Mouse (Mus musculus) T-helper 1 cell (primary cell): ENCODE results near the gene Ect2l.

Source experiments
- in situ Hi-C: fragments of 300-600 bp; cut with MboI, MseI; formaldehyde crosslinking; loops from one replicate; pipeline ENCODE4 v1.15.1; 2025; ENCODE audit warnings: high pct_unique_total_duplicates

Gene Ect2l

DNA sequence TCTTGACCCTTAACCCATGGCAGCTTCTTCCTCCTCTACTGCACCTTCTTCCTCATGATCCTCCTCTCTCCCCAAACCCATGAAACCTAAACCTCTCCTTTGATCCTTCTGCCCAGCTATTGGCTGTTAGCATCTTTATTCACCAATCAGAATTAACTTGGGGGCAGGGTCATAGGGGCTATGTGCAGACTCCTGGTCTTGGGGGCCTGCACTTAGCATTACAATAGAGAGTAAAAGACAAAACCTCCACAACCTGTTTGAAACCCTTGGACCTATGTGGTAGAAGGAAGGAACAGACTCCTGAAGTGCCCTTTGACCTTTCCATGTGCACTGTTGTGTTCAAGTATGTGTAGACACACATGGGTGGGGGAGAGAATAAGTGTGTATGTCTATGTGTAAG lies 120.0 kb downstream of the Ect2l start:
- in situ Hi-C loops: loop anchor here (25.0 kb wide), 1 partner anchor 1072 kb away; no protein-coding TSS in a partner anchor

GRCm38 (mm10) chr10:18082772-18083171 lies 127.9 kb downstream of the Ect2l start:
- in situ Hi-C loops: loop anchor here (25.0 kb wide), 1 partner anchor 1080 kb away; no protein-coding TSS in a partner anchor

DNA sequence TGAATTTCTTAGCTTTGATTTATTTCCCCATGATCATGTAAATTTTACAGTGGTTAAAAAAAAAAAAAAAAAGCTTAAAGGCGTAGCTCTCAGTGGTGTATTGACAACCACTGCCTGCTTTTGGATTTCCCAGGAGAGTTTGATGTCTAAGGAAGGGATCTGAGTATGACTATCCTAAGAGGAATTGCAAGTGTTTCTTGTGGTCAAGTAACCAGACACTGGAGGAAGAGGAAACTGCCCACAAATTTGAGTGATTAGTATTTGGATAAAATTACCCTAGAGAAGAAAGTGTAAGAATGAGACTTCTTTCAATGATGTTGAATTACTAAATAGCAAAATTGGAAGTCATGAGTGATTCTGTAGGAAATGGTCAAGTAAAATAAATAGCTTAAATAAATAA lies 129.2 kb downstream of the Ect2l start:
- in situ Hi-C loops: loop anchor here (25.0 kb wide), 1 partner anchor 1081 kb away; no protein-coding TSS in a partner anchor
